Mouse (Mus musculus) left cerebral cortex, adult 9 months (tissue): ENCODE data around the gene Glrb.
A peak's percentile ranks its signal among the peaks of the same experiment; 100 is the strongest.

Source experiments
- DNase-seq, 2 experiments: peaks; one replicate each; pipeline ENCODE4 v3.0.0; 2022; ENCODE audit warnings: low spot score in 2 of 2

Glrb gene

DNA sequence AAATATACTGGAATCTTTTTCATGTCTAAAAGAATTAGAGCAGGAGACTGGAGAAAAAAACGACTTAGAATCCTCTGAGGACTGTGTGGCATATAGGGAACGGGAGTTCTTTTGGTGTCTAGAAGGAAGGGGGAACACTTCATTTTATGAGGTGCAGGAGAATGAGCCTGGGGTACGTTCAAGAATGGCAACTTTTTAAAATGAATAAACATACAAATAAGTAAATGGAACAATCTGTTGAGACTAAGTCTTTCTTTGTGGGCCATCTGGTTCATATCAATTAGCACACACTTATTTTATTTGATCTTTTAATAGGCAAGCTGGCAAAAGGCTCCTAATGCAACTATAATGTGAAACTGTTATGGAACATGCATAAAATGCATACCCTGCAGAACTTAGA lies 75.9 kb downstream of the Glrb start:
- no peak for DNase-seq

DNA sequence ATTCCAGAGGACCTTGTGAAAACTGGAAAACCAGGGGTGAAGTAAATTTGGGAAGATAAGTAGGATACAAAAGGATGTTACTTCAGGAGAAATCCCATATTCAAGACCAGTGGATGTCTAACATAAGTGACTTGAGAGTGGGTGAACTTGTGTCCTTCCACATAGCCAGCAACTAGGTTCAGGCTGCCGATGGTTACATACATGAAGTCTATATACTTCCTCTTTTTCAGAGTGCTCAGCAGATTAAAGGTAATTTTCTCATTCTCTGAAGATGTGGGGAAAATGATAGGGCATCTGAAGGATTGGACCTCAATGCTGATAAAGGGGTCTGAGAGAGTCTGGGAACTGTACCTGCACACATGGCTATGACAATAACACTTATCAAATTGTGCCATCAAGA lies 89.5 kb downstream of the Glrb start:
- no peak for DNase-seq

DNA sequence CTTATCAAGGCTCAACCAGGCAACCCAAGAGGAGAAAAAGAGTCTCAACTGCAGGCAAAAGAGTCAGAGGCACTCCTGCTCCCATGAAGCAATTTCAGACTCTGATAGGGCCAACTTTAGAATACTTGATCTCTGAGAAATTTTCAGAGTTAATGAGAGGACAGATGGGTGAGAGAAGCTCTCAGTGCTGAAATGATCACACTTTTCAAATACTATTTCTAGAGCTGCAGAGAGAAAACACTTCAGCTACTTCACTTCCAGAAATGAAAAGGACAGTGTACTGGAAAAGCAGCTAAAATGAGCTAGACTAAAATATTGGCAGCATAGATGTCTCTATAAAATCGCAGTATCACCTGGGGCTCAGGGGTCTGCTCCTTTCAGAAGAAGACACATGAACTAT lies 94.8 kb downstream of the Glrb start:
- DNase-seq, result peak in 1 of 2 experiments; percentile 14

DNA sequence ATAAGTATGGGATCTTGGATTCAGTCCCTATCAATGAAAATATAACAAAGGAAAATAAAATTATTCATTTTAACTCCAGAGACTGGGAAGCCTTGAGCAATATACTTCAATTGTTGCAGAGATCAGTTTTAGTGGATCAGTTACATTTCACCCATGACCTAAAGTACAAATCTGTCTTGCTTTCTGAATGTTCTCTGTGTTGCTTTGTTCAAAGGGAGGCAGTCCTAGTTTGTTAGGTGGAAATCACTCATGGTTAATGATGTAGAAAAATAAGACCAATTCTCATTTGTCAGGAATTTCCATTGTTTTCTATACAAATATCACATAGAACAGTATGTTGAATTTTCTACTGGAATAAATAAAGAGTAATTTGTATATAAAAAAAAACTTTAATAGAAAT lies 99.7 kb downstream of the Glrb start:
- no peak for DNase-seq

DNA sequence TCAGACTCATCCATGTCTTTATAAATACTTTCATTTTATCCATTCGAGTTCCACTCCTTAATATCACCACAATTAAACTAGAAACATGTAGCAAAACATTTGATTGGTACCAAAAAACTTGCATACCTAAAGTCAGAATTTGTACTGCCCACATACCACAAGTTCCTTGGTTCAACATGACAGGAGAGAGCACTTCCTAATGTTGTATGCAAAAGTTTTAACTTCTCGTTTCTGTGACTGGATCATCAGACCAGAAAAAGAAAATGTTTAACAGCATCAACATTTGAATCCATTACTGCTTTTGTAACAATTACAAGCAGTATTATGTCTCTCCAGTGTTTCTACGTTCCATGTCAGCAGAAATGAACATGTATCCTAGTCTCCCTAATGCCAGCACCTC lies 101.2 kb downstream of the Glrb start:
- DNase-seq, result no peak

DNA sequence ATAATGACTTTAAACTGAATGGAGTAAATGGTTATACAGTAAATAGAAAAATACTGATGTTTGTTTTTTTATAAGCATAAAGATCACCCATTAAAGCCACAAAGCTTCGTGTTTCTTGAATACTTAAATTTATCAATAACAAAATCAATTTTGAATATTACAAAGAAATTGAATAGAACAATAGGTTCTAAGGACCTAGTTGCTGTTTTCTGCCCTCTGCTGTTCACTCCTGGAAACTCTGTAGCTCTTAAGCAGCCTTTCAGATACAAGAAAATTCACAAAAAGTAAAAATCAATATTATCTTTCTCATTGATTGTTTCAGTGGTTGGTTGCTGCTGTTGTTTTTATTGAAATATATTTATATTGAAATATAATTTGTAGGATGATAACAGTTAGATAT lies 108.1 kb downstream of the Glrb start:
- DNase-seq, result no peak

DNA sequence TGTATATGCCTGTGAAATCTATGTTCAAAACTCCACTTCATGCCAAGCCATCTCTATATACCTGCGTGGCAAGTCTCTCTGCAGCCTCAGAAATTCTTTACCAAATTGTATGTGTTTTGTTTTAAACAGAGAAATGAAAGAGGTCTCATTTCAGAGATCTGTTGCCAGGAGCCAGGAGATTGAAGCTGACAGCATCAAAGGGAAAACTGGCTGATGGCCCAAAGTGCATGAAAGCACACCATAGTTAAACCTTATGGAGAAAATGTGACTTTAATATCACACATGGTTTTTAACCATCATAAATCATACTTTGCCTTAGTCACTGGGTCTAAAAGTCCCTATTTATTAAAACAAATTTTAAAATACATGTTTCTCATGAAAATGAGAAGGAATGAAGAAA lies 109.6 kb downstream of the Glrb start:
- no peak for DNase-seq

DNA sequence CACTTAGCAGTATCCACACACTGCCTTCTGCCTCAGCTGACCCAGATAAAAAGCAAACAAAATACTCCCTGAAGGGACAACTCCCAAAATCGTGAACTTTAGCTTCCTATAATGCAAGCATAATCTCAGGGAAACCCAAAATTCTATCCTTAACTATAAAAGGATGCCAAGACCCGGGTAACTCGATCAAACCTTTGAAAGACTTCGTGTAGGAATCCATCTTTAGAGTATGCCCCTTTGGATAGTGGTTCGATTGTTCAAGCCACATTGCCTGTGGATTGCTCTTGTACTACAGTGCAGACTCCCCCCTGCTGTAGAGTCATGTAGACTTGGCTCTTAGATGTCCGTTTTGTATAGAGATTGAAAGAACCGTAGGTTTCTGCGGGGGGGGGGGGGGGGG lies 110.2 kb downstream of the Glrb start:
- no peak for DNase-seq

DNA sequence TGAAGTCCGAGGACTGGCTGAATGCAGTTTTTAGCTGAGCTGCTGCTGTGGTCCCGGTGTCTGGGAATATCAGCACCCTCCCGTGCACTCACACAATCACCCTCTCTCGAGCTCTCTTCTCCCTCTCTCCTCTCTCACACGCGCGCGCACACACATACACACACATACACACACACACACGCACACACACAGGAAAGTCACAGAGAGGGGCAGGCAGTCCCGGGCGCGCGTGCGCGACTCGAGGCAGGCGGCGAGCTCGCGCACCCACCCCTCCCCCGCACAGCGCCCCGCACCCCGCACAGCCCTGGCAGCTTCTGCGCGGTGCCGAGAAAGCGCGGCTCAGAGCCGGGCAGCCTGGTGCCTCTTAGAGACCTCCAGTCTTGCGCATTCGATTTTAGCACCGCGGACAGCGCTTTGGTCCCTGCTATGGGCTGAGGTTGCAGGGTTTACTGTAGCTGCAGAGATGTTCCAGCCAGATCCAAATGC lies 110.8 kb downstream of the Glrb start, which contains the start of gene Gria2:
TSS of gene Gria2 (minus strand) at position 240 of the 486 bp plus-strand sequence.
- DNase-seq, result peak; percentile 81 to 91

DNA sequence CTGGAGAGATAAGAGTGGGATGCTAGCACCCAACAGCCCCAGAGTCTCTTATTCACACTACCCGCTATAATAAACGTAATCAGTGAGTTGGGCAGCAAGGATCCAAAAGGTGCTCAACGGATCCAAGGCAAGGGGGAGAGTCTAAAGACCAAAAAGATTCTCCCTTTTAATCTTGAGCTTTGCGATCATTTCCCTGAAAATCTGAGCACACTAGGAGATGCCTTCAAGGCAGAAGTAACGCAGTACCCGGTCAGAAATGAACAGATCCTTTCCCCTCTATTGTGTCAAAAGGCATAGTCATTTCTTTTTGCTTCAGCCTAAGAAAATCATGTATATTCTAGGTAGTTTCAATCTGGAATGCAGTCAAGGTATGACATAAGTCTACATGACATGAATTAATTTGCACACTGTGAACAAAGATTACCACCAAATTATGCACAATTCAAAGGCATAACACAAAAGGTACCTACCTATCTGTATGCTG lies 111.6 kb downstream of the Glrb start:
- no peak for DNase-seq

DNA sequence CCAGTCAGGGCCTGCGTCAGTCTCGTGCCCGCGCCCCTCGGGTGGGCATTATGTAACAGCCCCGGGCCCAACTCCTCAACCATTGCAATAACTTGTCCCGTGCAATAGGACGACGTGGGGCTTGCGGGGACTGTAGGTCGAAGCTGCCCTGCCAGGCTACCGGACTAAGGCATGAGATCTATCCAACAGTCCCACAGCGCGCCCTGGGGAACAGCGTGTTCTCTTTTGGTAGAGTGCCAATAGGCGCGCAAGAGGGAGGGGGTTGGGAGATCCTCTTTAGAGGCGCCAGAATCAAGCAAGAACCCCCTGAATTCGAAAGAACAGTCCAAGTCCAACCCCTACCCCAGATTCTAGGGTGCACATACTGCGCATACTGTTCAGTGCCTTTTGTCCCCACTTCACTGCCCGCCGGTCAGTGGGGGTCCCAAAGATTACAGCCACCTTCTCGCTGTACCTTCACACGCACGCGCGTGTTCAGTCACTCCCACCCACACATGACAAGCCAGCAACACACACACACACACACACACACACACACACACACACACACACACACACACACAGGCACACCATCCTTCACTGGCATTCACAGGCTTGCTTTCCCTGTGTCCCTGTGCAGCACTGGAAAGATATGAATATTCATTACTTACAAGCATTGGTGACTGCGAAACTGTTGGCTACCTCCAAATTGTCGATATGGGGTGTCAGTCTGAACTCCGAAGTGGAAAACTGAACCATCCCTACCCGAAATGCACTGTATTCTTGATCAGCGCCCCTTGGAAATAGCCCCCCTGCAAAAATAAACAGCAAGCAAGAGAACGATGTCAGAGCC lies 112.2 kb downstream of the Glrb start:
- DNase-seq, result peak in 1 of 2 experiments; percentile 81

DNA sequence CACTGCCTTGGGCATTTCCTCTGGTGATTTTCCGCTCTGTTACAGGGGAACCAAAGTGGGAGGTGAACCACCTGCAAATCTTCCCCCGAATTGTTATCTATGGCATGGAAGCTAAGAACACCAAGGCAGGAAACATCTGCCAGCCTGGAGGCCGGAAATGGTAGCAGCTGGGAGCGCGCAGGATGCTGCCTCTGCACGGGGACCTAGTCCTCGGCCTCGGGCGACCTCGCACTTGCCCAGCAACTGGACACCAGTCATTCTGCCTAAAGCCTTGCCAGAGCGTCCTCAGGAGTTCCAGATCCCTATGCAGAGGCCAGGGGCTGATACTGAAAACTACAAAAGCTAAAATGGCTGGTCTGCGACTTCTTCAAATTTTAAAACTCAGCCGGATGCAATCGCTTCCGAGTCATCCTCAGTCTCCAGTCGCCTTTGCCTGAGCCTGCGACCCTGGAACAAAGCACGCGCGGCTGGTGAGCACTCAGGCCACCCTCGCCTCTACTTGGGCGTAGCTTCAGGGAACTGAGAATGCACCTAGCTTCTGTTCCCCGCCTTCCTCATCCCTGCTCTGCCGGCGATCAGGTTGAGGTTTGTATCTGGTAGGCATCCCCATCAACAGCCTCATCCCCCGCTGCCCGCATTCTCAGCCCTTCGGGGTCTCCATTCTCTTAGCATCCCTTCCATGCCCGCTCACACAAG lies 113.0 kb downstream of the Glrb start:
- DNase-seq, result peak in 1 of 2 experiments; percentile 54

DNA sequence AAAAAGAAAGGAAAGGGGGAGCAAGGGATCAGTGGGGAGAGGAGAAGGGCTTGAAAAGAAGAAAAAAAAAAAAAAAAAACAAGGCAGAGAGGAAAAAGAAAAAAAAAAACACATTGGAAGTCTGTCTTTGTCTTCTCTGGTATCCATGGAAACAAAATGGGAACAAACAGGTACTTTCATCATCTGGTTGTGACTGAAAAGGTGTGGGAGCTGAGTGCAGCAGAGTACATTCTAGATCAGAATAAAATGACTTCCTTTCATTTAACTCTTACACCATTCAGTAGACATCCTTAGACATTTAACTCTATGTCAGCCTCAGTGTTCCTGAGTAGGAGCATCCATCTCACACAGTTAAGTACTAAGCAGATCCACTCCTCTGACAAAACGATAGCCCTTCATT lies 115.5 kb downstream of the Glrb start:
- DNase-seq, result no peak

DNA sequence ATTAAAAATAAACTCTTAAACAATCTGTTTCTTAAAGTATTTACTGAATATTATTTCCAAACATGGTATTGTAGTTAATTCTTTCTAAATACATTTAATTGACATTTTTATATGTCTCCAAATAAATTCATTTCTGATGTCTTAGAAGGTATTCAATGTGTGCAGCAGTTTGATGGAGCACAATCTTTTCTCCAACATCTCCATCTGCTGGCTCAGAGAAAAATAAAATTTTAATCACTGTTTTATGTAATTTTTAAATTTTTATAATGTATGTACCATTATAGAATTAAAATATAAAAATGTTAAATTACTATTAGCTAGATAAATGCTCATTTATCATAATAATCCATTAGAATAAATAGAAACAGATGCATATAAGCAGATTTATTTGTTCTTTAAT lies 116.7 kb downstream of the Glrb start:
- no peak for DNase-seq

DNA sequence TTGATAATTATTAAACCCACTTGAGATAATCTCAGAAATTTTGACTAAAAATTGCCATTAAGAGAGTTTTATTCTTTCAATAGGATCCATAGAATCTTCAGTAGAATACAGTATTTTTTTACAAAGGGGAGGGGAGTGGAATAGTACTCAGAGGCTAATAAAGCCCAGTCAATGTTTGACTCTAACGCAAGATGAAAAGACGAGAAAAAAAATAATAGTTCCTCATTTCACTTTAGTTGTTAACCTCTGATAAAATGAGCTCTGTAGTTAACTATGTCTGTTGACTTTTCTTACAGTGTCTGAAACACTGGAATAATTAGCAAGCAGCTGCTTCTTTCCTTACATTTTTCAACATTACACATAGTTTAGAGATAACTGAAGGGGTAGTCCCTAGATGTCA lies 118.2 kb downstream of the Glrb start:
- DNase-seq, result no peak
